Mouse (Mus musculus): ENCODE results near the gene Vmn1r6. TPM values are rescaled to one million over a fixed set of nuclear protein-coding genes. Genes with fewer than 3 reads are reported as not detected.

Vmn1r6 gene
- under 1 TPM in 1 of 2 experiments, not detected in 1; 0.11 TPM for polyA plus RNA-seq (2017; shearing (Covaris generic))

DNA sequence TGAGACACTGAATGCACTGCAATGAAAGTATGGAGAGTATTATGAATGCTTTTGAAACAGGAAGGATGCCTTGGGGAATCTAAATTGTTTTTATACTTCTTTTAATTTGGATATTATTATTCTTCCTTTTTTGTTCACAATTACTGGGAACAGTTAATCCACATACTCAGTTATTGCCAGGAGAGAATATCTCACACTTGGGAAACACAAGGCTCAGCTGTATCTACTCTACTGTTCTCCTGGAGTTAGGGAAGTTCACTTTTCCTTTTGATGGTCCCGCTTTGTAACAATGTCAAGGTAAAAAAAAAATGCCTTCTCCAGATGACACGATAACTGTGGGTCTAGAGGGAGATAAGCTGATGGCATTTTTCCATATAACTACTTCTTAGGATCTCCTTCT lies at the start of gene Vmn1r6:
TSS of gene Vmn1r6 (plus strand) at position 301 of the 400 bp plus-strand sequence.

DNA sequence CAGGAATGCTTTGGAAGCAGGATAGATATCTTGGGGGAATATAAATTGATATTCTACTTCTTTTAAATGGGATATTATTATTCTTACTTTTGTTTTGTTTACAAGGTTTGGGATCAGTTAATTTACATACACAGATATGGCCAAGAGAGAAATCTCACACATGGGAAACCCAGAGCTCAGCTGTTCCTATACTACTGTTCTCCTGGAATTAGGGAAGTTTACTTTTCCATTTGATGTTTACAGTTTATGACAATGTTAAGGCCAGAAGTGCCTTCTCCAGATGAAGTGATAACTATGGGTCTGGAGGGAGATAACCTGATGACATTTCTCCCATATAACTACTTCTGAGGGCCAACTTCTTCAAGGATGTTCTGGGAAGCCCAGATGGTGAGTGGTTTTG lies 27.1 kb upstream of the Vmn1r6 start, which contains the start of gene Vmn1r5:
TSS of gene Vmn1r5 (plus strand) at position 301 of the 400 bp plus-strand sequence.

DNA sequence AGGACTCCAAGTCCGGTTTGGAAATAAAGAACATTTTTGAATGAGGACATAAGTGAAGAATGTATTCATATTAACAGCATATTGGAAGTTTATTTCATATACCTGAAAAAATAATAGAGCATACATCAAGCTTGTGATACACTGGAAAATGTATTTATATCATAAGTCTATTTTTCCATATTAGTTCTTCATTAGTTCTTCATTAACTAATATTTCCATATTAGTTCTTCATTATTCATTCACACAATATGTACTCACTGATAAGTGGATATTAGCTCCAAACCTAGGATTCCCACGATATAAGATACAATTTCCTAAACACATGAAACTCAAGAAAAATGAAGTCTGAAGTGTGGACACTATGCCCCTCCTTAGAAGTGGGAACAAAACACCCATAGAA lies 28.2 kb downstream of the Vmn1r6 start, which contains the start of gene Vmn1r7:
TSS of gene Vmn1r7 (minus strand) at position 101 of the 400 bp plus-strand sequence.

DNA sequence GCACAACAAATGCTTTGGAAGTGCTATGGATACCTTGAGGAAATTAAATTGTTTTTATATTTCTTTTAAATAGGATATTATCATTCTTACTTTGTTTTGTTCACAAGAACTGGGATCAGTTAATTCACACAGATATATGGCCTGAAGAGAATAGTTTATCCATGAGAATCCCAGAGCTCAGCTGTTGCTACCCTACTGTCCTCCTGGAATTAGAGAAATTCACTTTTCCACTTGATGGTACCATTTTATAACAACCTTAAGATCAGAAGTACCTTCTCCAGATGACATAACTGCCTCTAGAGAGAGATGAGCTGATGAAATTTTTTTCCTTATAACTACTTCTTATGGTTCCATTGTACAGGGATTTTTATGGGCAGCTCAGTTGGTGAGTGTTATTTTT lies 34.9 kb downstream of the Vmn1r6 start, which contains the start of gene Vmn1r8:
TSS of gene Vmn1r8 (plus strand) at position 301 of the 400 bp plus-strand sequence.

Other genes with a start within 250 kb of the Vmn1r6 start
- 10 to 100 TPM; 55.7 to 58.7 TPM for gene Kbtbd2, start 199.4 kb upstream of the Vmn1r6 start, polyA plus RNA-seq (2017; shearing (Covaris generic))
- gene Fkbp9, start 165.2 kb upstream of the Vmn1r6 start, polyA plus RNA-seq (2017; shearing (Covaris generic)), result not detected
- gene Nt5c3, start 73.3 kb upstream of the Vmn1r6 start, polyA plus RNA-seq (2017; shearing (Covaris generic)), result 10 to 100 TPM; 70.2 to 91.5 TPM
- gene Vmn1r4, start 73.2 kb upstream of the Vmn1r6 start, polyA plus RNA-seq (2017; shearing (Covaris generic)), result under 1 TPM in 1 of 2 experiments, not detected in 1; 0.25 TPM
- under 1 TPM in 1 of 2 experiments, not detected in 1; 0.38 TPM for gene Vmn1r5, start 27.0 kb upstream of the Vmn1r6 start, polyA plus RNA-seq (2017; shearing (Covaris generic))
- gene Vmn1r7, start 28.1 kb downstream of the Vmn1r6 start, polyA plus RNA-seq (2017; shearing (Covaris generic)), result not detected
- under 1 TPM in 1 of 2 experiments, not detected in 1; 0.15 TPM for gene Vmn1r8, start 35.0 kb downstream of the Vmn1r6 start, polyA plus RNA-seq (2017; shearing (Covaris generic))
- gene Vmn1r9, start 69.5 kb downstream of the Vmn1r6 start, polyA plus RNA-seq (2017; shearing (Covaris generic)), result not detected
- not detected for gene Vmn1r10, start 112.2 kb downstream of the Vmn1r6 start, polyA plus RNA-seq (2017; shearing (Covaris generic))
- gene Vmn1r11, start 136.2 kb downstream of the Vmn1r6 start, polyA plus RNA-seq (2017; shearing (Covaris generic)), result not detected
- under 1 TPM; 0.06 to 0.12 TPM for gene Vmn1r12, start 159.7 kb downstream of the Vmn1r6 start, polyA plus RNA-seq (2017; shearing (Covaris generic))
- gene Vmn1r13, start 206.0 kb downstream of the Vmn1r6 start, polyA plus RNA-seq (2017; shearing (Covaris generic)), result under 1 TPM; 0.27 to 0.60 TPM
- gene Vmn1r14, start 234.4 kb downstream of the Vmn1r6 start, polyA plus RNA-seq (2017; shearing (Covaris generic)), result not detected